Mouse (Mus musculus): Measurements from ENCODE around the gene Ccdc170.
"Not testable (repeated sequence)": the region's sequence is repeated elsewhere in the genome, so short reads cannot be mapped to it uniquely, and the experiment has no call there.

Gene Ccdc170

GRCm38 (mm10) chr10:4600796-4601474 is 118.6 kb downstream of the Ccdc170 start:
- DNase-seq, result no peak

- DNase-seq, result not testable (repeated sequence)
These were observed 119.3 kb downstream of the Ccdc170 start for GRCm38 (mm10) chr10:4601612-4602011.

GRCm38 (mm10) chr10:4602466-4602865 is 120.2 kb downstream of the Ccdc170 start:
- no peak for DNase-seq

- DNase-seq, result no peak
These were observed 122.4 kb downstream of the Ccdc170 start for GRCm38 (mm10) chr10:4604527-4605209.

- no peak for DNase-seq
These were observed 127.9 kb downstream of the Ccdc170 start for GRCm38 (mm10) chr10:4610234-4610633.

- DNase-seq, result peak; percentile 25 to 49
These were observed 129.3 kb downstream of the Ccdc170 start, which contains the start of gene Esr1 for GRCm38 (mm10) chr10:4611386-4612155. TSS of gene Esr1 (plus strand) at chr10:4611593.
